Mouse (Mus musculus): Measurements from ENCODE around the gene Glb1l2.

DNA sequence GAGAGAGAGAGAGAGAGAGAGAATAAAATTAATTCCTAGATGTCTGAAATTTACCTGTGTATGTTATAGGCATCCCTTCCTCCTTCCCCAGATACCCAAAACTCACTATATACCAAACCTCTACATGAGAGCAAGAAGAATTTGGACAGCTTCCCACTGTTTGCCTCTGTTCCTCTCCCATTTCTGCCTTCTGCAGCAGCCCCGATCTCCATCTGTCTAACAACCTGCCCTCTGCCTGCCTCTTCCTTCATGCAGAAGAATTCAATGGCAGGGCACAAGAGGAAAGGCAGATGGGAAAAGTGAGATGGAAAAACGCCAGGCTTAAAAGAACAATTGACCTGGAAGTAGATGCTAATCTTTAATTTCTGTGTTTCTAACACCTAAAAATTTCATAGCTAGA lies 77.7 kb downstream of the Glb1l2 start:
- TF ChIP-seq CTCF (IDR thresholded peaks at IDR 0.05; ENCODE audit: control insufficient read depth, insufficient read depth, low read length) (no peak), POLR2A (IDR thresholded peaks at IDR 0.05; ENCODE audit: borderline replicate concordance, control insufficient read depth, low read depth, low read length) (no peak)
